Mouse (Mus musculus): ENCODE data around the gene Tmem248. TPM values are rescaled to one million over a fixed set of nuclear protein-coding genes. Genes with fewer than 3 reads are reported as not detected.

Tmem248 gene
- polyA plus RNA-seq, 1 experiment from 2014 or later, result 37.1 TPM

GRCm38 (mm10) chr5:130207299-130207698 lies 9.6 kb upstream of the Tmem248 start:
- no peak overlapping the region for H3K4me3 ChIP-seq (ENCODE audit: low read depth, low read length)
- H3K9ac ChIP-seq (replicated peaks; ENCODE audit: low read length), result no peak overlapping the region
- ATAC-seq (replicated peaks; ENCODE audit: insufficient number of reproducible peaks, low FRiP score, low TSS enrichment, low read depth) (no peak), DNase-seq (ENCODE audit: low spot score) (no peak)
- H3K4me1 ChIP-seq (ENCODE audit: control insufficient read depth, insufficient read depth, low read length), result no peaks in the 10 kb centered on the region
- no peaks in the 10 kb centered on the region for H3K9me3 ChIP-seq (replicated peaks; ENCODE audit: control insufficient read depth, low read length)
- no peak overlapping the region for H3K4me2 ChIP-seq (ENCODE audit: low read depth, low read length)
- no peak overlapping the region for H3K27ac ChIP-seq (replicated peaks; ENCODE audit: low read depth, low read length)
- 94% methylated on average over 4 of the region's 4 CpGs for WGBS
- peaks cover 9% of the 10 kb centered on the region for H3K36me3 ChIP-seq (replicated peaks; ENCODE audit: control insufficient read depth, insufficient read depth, low read depth, low read length)
- no peaks in the 10 kb centered on the region for H3K27me3 ChIP-seq (ENCODE audit: control insufficient read depth, insufficient read depth, low read length)

GRCm38 (mm10) chr5:130212956-130213355 lies 3.9 kb upstream of the Tmem248 start:
- no peak for ATAC-seq (replicated peaks; ENCODE audit: insufficient number of reproducible peaks, low FRiP score, low TSS enrichment, low read depth)
- Histone ChIP-seq H3K4me3 (ENCODE audit: low read depth, low read length) (no peak overlapping the region), H3K9ac (replicated peaks; ENCODE audit: low read length) (no peak overlapping the region), H3K27me3 (ENCODE audit: control insufficient read depth, insufficient read depth, low read length) (no peaks in the 10 kb centered on the region), H3K36me3 (replicated peaks; ENCODE audit: control insufficient read depth, insufficient read depth, low read depth, low read length) (peaks cover 9% of the 10 kb centered on the region), H3K27ac (replicated peaks; ENCODE audit: low read depth, low read length) (no peak overlapping the region), H3K4me1 (ENCODE audit: control insufficient read depth, insufficient read depth, low read length) (no peaks in the 10 kb centered on the region), H3K4me2 (ENCODE audit: low read depth, low read length) (no peak overlapping the region), H3K9me3 (replicated peaks; ENCODE audit: control insufficient read depth, low read length) (no peaks in the 10 kb centered on the region)
- no peak for DNase-seq (ENCODE audit: low spot score)
- WGBS, result 87% methylated on average over 11 of the region's 11 CpGs

- Histone ChIP-seq H3K4me1 (ENCODE audit: control insufficient read depth, insufficient read depth, low read length) (no peaks in the 10 kb centered on the region), H3K9ac (replicated peaks; ENCODE audit: low read length) (no peak overlapping the region), H3K4me3 (ENCODE audit: low read depth, low read length) (no peak overlapping the region), H3K36me3 (replicated peaks; ENCODE audit: control insufficient read depth, insufficient read depth, low read depth, low read length) (no peaks in the 10 kb centered on the region), H3K9me3 (replicated peaks; ENCODE audit: control insufficient read depth, low read length) (no peaks in the 10 kb centered on the region), H3K27me3 (ENCODE audit: control insufficient read depth, insufficient read depth, low read length) (no peaks in the 10 kb centered on the region), H3K27ac (replicated peaks; ENCODE audit: low read depth, low read length) (no peak overlapping the region), H3K4me2 (ENCODE audit: low read depth, low read length) (no peak overlapping the region)
- DNase-seq (ENCODE audit: low spot score), result no peak
- 87% methylated on average over 4 of the region's 4 CpGs for WGBS
- no peak for ATAC-seq (replicated peaks; ENCODE audit: insufficient number of reproducible peaks, low FRiP score, low TSS enrichment, low read depth)
These were observed 525 bp downstream of the Tmem248 start for GRCm38 (mm10) chr5:130217406-130217805.

- DNase-seq (ENCODE audit: low spot score) (no peak), ATAC-seq (replicated peaks; ENCODE audit: insufficient number of reproducible peaks, low FRiP score, low TSS enrichment, low read depth) (no peak)
- H3K9ac ChIP-seq (replicated peaks; ENCODE audit: low read length), result no peak overlapping the region
- no peaks in the 10 kb centered on the region for H3K27me3 ChIP-seq (ENCODE audit: control insufficient read depth, insufficient read depth, low read length)
- H3K27ac ChIP-seq (replicated peaks; ENCODE audit: low read depth, low read length), result no peak overlapping the region
- no peak overlapping the region for H3K4me3 ChIP-seq (ENCODE audit: low read depth, low read length)
- no peak overlapping the region for H3K4me2 ChIP-seq (ENCODE audit: low read depth, low read length)
- WGBS, result 85% methylated on average over 5 of the region's 5 CpGs
- no peaks in the 10 kb centered on the region for H3K36me3 ChIP-seq (replicated peaks; ENCODE audit: control insufficient read depth, insufficient read depth, low read depth, low read length)
- H3K4me1 ChIP-seq (ENCODE audit: control insufficient read depth, insufficient read depth, low read length), result no peaks in the 10 kb centered on the region
- no peaks in the 10 kb centered on the region for H3K9me3 ChIP-seq (replicated peaks; ENCODE audit: control insufficient read depth, low read length)
These were observed 1.5 kb downstream of the Tmem248 start for GRCm38 (mm10) chr5:130218336-130218735.

GRCm38 (mm10) chr5:130221316-130221715 lies 4.4 kb downstream of the Tmem248 start:
- Histone ChIP-seq H3K36me3 (replicated peaks; ENCODE audit: control insufficient read depth, insufficient read depth, low read depth, low read length) (no peaks in the 10 kb centered on the region), H3K9ac (replicated peaks; ENCODE audit: low read length) (peak overlapping the region; percentile 97; the same call in 1 of the 2 replicates), H3K27ac (replicated peaks; ENCODE audit: low read depth, low read length) (no peak overlapping the region), H3K4me2 (ENCODE audit: low read depth, low read length) (peak overlapping the region; percentile 51), H3K4me3 (ENCODE audit: low read depth, low read length) (peak overlapping the region; percentile 98), H3K9me3 (replicated peaks; ENCODE audit: control insufficient read depth, low read length) (no peaks in the 10 kb centered on the region), H3K27me3 (ENCODE audit: control insufficient read depth, insufficient read depth, low read length) (no peaks in the 10 kb centered on the region), H3K4me1 (ENCODE audit: control insufficient read depth, insufficient read depth, low read length) (no peaks in the 10 kb centered on the region)
- WGBS, result 50% methylated on average over 2 of the region's 2 CpGs
- ATAC-seq (replicated peaks; ENCODE audit: insufficient number of reproducible peaks, low FRiP score, low TSS enrichment, low read depth) (no peak), DNase-seq (ENCODE audit: low spot score) (no peak)

- peak overlapping the region; percentile 76; the same call in 1 of the 2 replicates for H3K27ac ChIP-seq (replicated peaks; ENCODE audit: low read depth, low read length)
- peak overlapping the region; percentile 98 for H3K4me3 ChIP-seq (ENCODE audit: low read depth, low read length)
- peak overlapping the region; percentile 51 for H3K4me2 ChIP-seq (ENCODE audit: low read depth, low read length)
- peak overlapping the region; percentile 97 for H3K9ac ChIP-seq (replicated peaks; ENCODE audit: low read length)
- ATAC-seq (replicated peaks; ENCODE audit: insufficient number of reproducible peaks, low FRiP score, low TSS enrichment, low read depth), result no peak; the same call in 1 of the 2 replicates
- WGBS, result 1% methylated on average over 10 of the region's 10 CpGs
- no peak for DNase-seq (ENCODE audit: low spot score)
- no peaks in the 10 kb centered on the region for H3K4me1 ChIP-seq (ENCODE audit: control insufficient read depth, insufficient read depth, low read length)
- H3K36me3 ChIP-seq (replicated peaks; ENCODE audit: control insufficient read depth, insufficient read depth, low read depth, low read length), result no peaks in the 10 kb centered on the region
- no peaks in the 10 kb centered on the region for H3K9me3 ChIP-seq (replicated peaks; ENCODE audit: control insufficient read depth, low read length)
- no peaks in the 10 kb centered on the region for H3K27me3 ChIP-seq (ENCODE audit: control insufficient read depth, insufficient read depth, low read length)
These were observed 4.9 kb downstream of the Tmem248 start for GRCm38 (mm10) chr5:130221760-130222145.

GRCm38 (mm10) chr5:130222146-130223004 lies 5.5 kb downstream of the Tmem248 start:
- H3K4me2 ChIP-seq (ENCODE audit: low read depth, low read length), result peak overlapping the region; percentile 51
- WGBS, result under 1% methylated on average over 88 of the region's 88 CpGs
- DNase-seq (ENCODE audit: low spot score), result peak; percentile 91
- no peaks in the 10 kb centered on the region for H3K9me3 ChIP-seq (replicated peaks; ENCODE audit: control insufficient read depth, low read length)
- H3K9ac ChIP-seq (replicated peaks; ENCODE audit: low read length), result peak overlapping the region; percentile 97
- no peaks in the 10 kb centered on the region for H3K27me3 ChIP-seq (ENCODE audit: control insufficient read depth, insufficient read depth, low read length)
- H3K4me1 ChIP-seq (ENCODE audit: control insufficient read depth, insufficient read depth, low read length), result no peaks in the 10 kb centered on the region
- H3K4me3 ChIP-seq (ENCODE audit: low read depth, low read length), result peak overlapping the region; percentile 98
- no peaks in the 10 kb centered on the region for H3K36me3 ChIP-seq (replicated peaks; ENCODE audit: control insufficient read depth, insufficient read depth, low read depth, low read length)
- peak overlapping the region; percentile 76 for H3K27ac ChIP-seq (replicated peaks; ENCODE audit: low read depth, low read length)
- ATAC-seq (replicated peaks; ENCODE audit: insufficient number of reproducible peaks, low FRiP score, low TSS enrichment, low read depth), result peak; percentile 84

GRCm38 (mm10) chr5:130226790-130227189 lies 9.9 kb downstream of the Tmem248 start:
- Histone ChIP-seq H3K9me3 (replicated peaks; ENCODE audit: control insufficient read depth, low read length) (no peaks in the 10 kb centered on the region), H3K27ac (replicated peaks; ENCODE audit: low read depth, low read length) (no peak overlapping the region), H3K9ac (replicated peaks; ENCODE audit: low read length) (no peak overlapping the region), H3K4me1 (ENCODE audit: control insufficient read depth, insufficient read depth, low read length) (no peaks in the 10 kb centered on the region), H3K4me3 (ENCODE audit: low read depth, low read length) (no peak overlapping the region), H3K36me3 (replicated peaks; ENCODE audit: control insufficient read depth, insufficient read depth, low read depth, low read length) (peaks cover 4% of the 10 kb centered on the region), H3K27me3 (ENCODE audit: control insufficient read depth, insufficient read depth, low read length) (no peaks in the 10 kb centered on the region), H3K4me2 (ENCODE audit: low read depth, low read length) (no peak overlapping the region)
- DNase-seq (ENCODE audit: low spot score) (no peak), ATAC-seq (replicated peaks; ENCODE audit: insufficient number of reproducible peaks, low FRiP score, low TSS enrichment, low read depth) (no peak)
- WGBS, result 95% methylated on average over 3 of the region's 3 CpGs

Measured in embryonic facial prominence, embryonic 11.5 days (tissue).